Mouse (Mus musculus) midbrain, embryonic 10.5 days (tissue): ENCODE data around the gene Spesp1. TPM values are rescaled to one million over a fixed set of nuclear protein-coding genes. Genes with fewer than 3 reads are reported as not detected.

Source experiments
- DNase-seq: peaks from one replicate; pipeline ENCODE4 v3.0.0-alpha.2; 2017; ENCODE audit warnings: low spot score
- H3K27ac ChIP-seq: fragments of 300-500 bp; sonication (generic); replicated peaks from 2 replicates; pipeline ENCODE4 v1.5.1; 2016; ENCODE audit warnings: mild to moderate bottlenecking
- H3K27me3 ChIP-seq: fragments of 300-500 bp; sonication (generic); 2 replicates; pipeline ENCODE4 v1.6.1; 2016; ENCODE audit warnings: low read depth, mild to moderate bottlenecking; ENCODE audit not compliant: poor library complexity, severe bottlenecking
- H3K36me3 ChIP-seq: fragments of 300-500 bp; sonication (generic); 2 replicates; pipeline ENCODE4 v1.6.1; 2016; ENCODE audit warnings: mild to moderate bottlenecking, moderate library complexity
- H3K4me1 ChIP-seq: fragments of 300-500 bp; sonication (generic); 2 replicates; pipeline ENCODE4 v1.6.1; 2016
- H3K4me3 ChIP-seq: fragments of 300-500 bp; sonication (generic); 2 replicates; pipeline ENCODE4 v1.5.1; 2016; ENCODE audit warnings: mild to moderate bottlenecking, moderate library complexity
- H3K9me3 ChIP-seq: fragments of 300-500 bp; sonication (generic); replicated peaks from 2 replicates; pipeline ENCODE4 v1.6.1; 2016; ENCODE audit warnings: mild to moderate bottlenecking
- WGBS: fragments of 180-500 bp; shearing (Covaris S2); methylation state at CpG from one replicate; pipeline ENCODE4 v1.1.7; 2016; 5-methylcytosine and 5-hydroxymethylcytosine counted together
- polyA plus RNA-seq: library from polyadenylated mRNA; unstranded; fragments of >200 nt; fragmentation: Nextera tagmentation; extraction: Ambion mirVana; gene quantifications from 2 replicates; pipeline ENCODE4 v1.2.1, GENCODE M21; 2016

The Spesp1 gene
- not detected in 2 replicates for polyA plus RNA-seq

DNA sequence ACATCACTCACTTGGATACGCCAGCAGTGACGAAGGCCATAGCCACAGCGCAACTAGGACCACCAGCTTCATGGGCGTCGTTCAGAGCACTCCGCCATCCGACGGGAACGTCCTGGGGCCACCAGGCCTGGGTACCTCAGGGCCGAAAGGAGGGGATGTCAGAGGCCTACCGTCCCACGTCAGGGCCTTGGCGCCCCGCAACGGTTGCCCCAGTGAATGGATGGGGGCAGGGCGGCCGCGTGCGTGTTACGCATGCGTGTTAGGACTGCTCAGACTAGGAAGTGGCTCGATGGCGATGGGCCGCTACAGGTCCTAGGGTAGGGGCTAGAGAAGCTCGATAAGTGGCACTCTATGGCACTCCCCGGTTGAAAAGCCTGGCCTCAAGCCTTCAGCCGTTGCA, at the start of gene Spesp1:
TSS of gene Spesp1 (minus strand) at position 218 of the 400 bp plus-strand sequence.
- 88% methylated on average over 27 of the region's 27 CpGs for WGBS
- H3K4me1 ChIP-seq = no peaks in the 10 kb centered on the region
- H3K4me3 ChIP-seq = no peak within 1 kb of the TSS
- H3K27me3 ChIP-seq = no peaks in the 10 kb centered on the region
- H3K9me3 ChIP-seq = no peaks in the 10 kb centered on the region
- H3K36me3 ChIP-seq = no peaks in the 10 kb centered on the region
- no peak for DNase-seq
- peak within 1 kb of the TSS; percentile 13; the same call in 1 of the 2 replicates for H3K27ac ChIP-seq

DNA sequence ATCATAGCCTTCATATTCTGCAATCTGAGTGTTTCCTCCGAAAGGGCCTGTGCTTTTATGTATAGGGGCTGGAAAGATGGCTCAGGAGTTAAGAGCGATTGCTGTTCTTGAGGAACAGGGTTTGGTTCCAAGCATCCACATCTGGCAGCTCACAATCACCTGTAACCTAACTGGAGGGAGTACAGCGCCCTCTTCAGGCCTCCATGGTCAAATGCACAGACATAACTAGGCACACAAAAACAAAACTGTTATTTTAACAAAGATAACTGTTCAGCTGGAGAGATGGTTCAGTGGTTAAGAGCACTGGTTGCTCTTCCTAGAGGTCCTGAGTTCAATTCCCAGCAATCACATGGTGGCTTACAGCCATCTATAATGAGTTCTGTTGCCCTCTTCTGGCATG, 44.0 kb upstream of the Spesp1 start:
- no peak for DNase-seq
- WGBS = 69% methylated on average over 3 of the region's 3 CpGs
- Histone ChIP-seq H3K27ac (no peak overlapping the region), H3K27me3 (no peaks in the 10 kb centered on the region), H3K36me3 (no peaks in the 10 kb centered on the region), H3K4me3 (no peak overlapping the region), H3K9me3 (peaks cover 2% of the 10 kb centered on the region; the same call in 1 of the 2 replicates), H3K4me1 (no peaks in the 10 kb centered on the region)

GRCm38 (mm10) chr9:62323816-62324215, 41.8 kb upstream of the Spesp1 start:
- Histone ChIP-seq H3K27ac (no peak overlapping the region), H3K4me3 (no peak overlapping the region)
- DNase-seq = no peak

DNA sequence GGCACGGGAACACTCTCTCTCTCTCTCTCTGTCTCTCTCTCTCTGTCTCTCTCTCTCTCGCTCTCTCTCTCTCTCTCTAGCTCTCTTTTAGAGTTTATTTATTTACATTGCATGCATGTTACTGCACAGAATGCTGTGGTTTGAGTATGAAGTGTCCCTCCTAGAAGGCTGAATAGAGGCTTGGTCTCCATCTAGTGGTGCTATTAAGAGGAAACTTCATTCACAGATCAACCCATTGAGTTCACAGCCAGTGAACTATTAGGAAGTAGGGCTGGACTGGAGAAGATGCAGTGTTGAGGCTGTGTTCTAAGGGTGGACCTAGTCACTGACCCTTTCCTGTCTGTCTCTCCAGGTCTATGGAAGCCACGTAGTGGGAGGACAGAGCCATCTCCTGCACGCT, 36.7 kb upstream of the Spesp1 start:
- H3K27me3 ChIP-seq = no peaks in the 10 kb centered on the region
- no peaks in the 10 kb centered on the region for H3K36me3 ChIP-seq
- 89% methylated on average over 4 of the region's 4 CpGs for WGBS
- no peaks in the 10 kb centered on the region for H3K4me1 ChIP-seq
- H3K4me3 ChIP-seq = no peak overlapping the region
- peaks cover 4% of the 10 kb centered on the region; the same call in 1 of the 2 replicates for H3K9me3 ChIP-seq
- no peak overlapping the region for H3K27ac ChIP-seq
- DNase-seq = no peak

More at GRCm38 (mm10) chr9:62323816-62324215, 41.8 kb upstream of the Spesp1 start:
- Histone ChIP-seq H3K27me3 (no peaks in the 10 kb centered on the region), H3K4me1 (no peaks in the 10 kb centered on the region), H3K9me3 (peaks cover 4% of the 10 kb centered on the region; the same call in 1 of the 2 replicates), H3K36me3 (no peaks in the 10 kb centered on the region)
- WGBS = 84% methylated on average over 1 of the region's 1 CpGs

GRCm38 (mm10) chr9:62315556-62315955, 33.5 kb upstream of the Spesp1 start:
- no peak overlapping the region for H3K27ac ChIP-seq
- WGBS = 91% methylated on average over 6 of the region's 6 CpGs

GRCm38 (mm10) chr9:62296891-62297290, 14.9 kb upstream of the Spesp1 start:
- no peaks in the 10 kb centered on the region for H3K9me3 ChIP-seq
- H3K27me3 ChIP-seq = no peaks in the 10 kb centered on the region
- no peak for DNase-seq
- H3K4me3 ChIP-seq = no peak overlapping the region
- H3K36me3 ChIP-seq = no peaks in the 10 kb centered on the region
- H3K4me1 ChIP-seq = peaks cover 12% of the 10 kb centered on the region
- 72% methylated on average over 1 of the region's 1 CpGs for WGBS
- H3K27ac ChIP-seq = no peak overlapping the region

More at GRCm38 (mm10) chr9:62315556-62315955, 33.5 kb upstream of the Spesp1 start:
- Histone ChIP-seq H3K27me3 (no peaks in the 10 kb centered on the region), H3K36me3 (no peaks in the 10 kb centered on the region), H3K4me1 (no peaks in the 10 kb centered on the region), H3K4me3 (no peak overlapping the region), H3K9me3 (no peaks in the 10 kb centered on the region; the same call in 1 of the 2 replicates)
- no peak for DNase-seq

DNA sequence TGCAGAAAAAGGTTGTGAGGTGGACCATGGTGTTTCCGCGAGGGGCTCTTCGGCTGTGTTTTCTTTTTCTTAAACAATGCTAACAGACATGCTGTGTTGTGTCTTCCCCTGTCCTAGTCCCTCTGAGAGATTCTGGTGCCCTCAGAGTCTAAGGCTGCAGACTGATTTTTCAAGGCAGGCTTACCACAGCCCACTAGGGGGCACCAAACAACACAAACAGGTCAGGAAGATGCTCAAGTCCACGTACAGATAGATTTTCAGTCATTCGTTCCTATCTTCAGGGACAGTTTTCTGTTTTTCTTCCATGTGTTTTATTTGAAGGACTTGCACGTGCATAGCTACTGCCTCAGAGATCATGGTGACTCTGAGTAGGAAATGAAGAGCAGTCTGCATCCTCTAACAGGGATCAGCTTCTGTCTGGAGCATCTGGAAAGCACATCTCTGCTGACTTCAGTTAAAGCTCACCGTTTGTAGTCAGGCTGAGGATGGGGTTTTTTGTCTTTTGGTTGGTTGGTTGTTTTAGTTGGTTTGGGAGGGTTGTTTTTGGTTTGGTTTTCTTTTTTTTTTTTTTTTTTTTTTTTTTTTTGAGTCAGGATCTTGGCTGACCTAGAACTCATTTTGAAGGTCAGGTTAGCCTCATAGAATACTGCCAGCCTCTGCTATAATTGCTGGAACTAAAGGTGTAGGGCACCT, 13.1 kb upstream of the Spesp1 start:
- Histone ChIP-seq H3K9me3 (no peaks in the 10 kb centered on the region), H3K27ac (no peak overlapping the region), H3K27me3 (no peaks in the 10 kb centered on the region), H3K4me1 (peaks cover 12% of the 10 kb centered on the region), H3K36me3 (no peaks in the 10 kb centered on the region), H3K4me3 (no peak overlapping the region)
- peak; percentile 77 for DNase-seq
- WGBS = 45% methylated on average over 7 of the region's 7 CpGs

DNA sequence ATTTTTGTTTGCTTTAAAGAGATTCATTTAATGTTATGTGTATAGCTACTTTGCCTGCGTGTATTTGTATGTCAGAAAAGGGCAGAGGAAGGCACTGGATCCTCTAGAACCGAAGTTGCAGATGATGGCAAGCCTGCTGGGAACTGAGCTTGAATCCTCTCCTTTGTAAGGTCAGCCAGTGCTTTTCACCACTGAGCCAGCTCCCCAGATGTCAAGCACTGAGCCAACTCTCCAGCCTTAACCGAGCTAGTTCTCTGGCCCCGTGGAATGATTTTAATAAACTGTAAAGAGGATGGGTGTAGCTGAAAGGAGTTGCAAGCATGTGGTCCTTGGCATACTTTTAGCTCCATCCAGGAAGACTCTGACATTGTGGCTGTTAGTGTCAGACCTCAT, 5.6 kb upstream of the Spesp1 start:
- DNase-seq = no peak
- Histone ChIP-seq H3K9me3 (no peaks in the 10 kb centered on the region), H3K27ac (no peak overlapping the region), H3K27me3 (no peaks in the 10 kb centered on the region), H3K4me3 (no peak overlapping the region), H3K36me3 (no peaks in the 10 kb centered on the region), H3K4me1 (peaks cover 4% of the 10 kb centered on the region)
- 83% methylated on average over 4 of the region's 4 CpGs for WGBS

DNA sequence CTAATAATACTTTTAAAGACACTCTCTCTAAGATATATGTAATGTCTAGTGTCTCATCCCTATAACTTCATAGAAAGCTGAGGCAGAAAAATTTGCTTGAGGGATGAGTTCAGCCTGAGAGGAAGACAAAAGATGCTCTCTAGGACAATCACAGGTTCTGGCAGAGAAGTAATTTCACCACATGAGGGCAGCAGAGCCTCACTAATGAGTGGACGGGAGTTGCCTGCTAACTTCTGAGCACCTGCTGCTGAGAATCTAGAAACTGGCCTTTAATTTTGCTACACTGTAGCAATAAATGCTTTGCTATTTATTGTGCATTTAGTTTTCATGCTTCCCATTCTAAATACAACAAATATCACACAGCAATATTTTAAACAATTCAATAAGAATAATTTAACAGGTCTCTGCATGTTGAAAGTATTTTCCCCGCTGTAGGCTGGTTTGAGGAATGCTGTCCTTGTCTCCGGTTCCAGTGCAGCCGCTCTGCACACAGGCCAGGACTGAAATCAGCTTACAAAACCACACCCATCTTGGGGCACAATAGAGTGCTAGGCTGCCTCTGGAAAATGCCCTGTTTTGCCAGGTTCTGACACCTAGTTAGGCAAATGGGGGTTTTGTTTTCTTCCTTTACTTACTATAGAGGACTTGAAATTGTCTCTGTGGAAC, 5.1 kb upstream of the Spesp1 start:
- H3K27me3 ChIP-seq = no peaks in the 10 kb centered on the region
- H3K4me3 ChIP-seq = no peak overlapping the region
- no peaks in the 10 kb centered on the region for H3K9me3 ChIP-seq
- H3K27ac ChIP-seq = no peak overlapping the region
- peaks cover 4% of the 10 kb centered on the region for H3K4me1 ChIP-seq
- DNase-seq = peak; percentile 83
- no peaks in the 10 kb centered on the region for H3K36me3 ChIP-seq
- 32% methylated on average over 4 of the region's 4 CpGs for WGBS

- Histone ChIP-seq H3K27ac (no peak overlapping the region), H3K4me1 (peaks cover under 1% of the 10 kb centered on the region), H3K4me3 (no peak overlapping the region), H3K27me3 (no peaks in the 10 kb centered on the region), H3K36me3 (no peaks in the 10 kb centered on the region), H3K9me3 (no peaks in the 10 kb centered on the region)
- no peak for DNase-seq
- 85% methylated on average over 7 of the region's 7 CpGs for WGBS
Measured at GRCm38 (mm10) chr9:62284266-62284665, 2.3 kb upstream of the Spesp1 start.

GRCm38 (mm10) chr9:62276899-62277298, 5.1 kb downstream of the Spesp1 start:
- no peak overlapping the region for H3K4me3 ChIP-seq
- no peak for DNase-seq
- 64% methylated on average over 4 of the region's 4 CpGs for WGBS
- H3K27me3 ChIP-seq = no peaks in the 10 kb centered on the region
- no peaks in the 10 kb centered on the region for H3K4me1 ChIP-seq
- H3K36me3 ChIP-seq = no peaks in the 10 kb centered on the region
- no peak overlapping the region for H3K27ac ChIP-seq
- H3K9me3 ChIP-seq = no peaks in the 10 kb centered on the region

- WGBS = 80% methylated on average over 7 of the region's 7 CpGs
- no peak for DNase-seq
- Histone ChIP-seq H3K9me3 (no peaks in the 10 kb centered on the region), H3K27me3 (no peaks in the 10 kb centered on the region), H3K4me3 (no peak overlapping the region), H3K27ac (no peak overlapping the region), H3K4me1 (no peaks in the 10 kb centered on the region), H3K36me3 (no peaks in the 10 kb centered on the region)
Measured at GRCm38 (mm10) chr9:62270775-62271399, 11.1 kb downstream of the Spesp1 start.

DNA sequence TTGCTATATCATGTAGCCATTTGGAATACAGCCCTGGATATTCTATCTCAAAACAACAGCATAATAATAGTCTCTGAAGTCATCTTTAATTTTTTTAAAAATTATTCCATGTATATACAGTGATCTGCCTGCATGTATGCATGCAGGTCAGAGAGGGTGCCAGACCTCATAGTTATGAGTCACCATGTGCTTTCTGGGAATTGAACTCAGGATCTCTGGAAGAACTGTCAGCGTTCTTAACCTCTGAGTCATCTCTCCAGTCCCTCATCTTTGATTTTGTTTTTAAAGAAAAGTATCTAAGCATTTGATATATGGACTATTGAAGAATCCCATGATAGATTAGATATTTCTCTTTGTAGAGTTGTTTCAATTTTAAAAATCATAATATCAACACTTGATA, 12.8 kb downstream of the Spesp1 start:
- H3K4me1 ChIP-seq = no peaks in the 10 kb centered on the region
- no peak for DNase-seq
- 94% methylated on average over 1 of the region's 1 CpGs for whole genome bisulfite sequencing
- no peaks in the 10 kb centered on the region for H3K9me3 ChIP-seq
- H3K4me3 ChIP-seq = no peak overlapping the region
- H3K27me3 ChIP-seq = no peaks in the 10 kb centered on the region
- no peaks in the 10 kb centered on the region for H3K36me3 ChIP-seq
- no peak overlapping the region for H3K27ac ChIP-seq
